Mouse (Mus musculus) heart, postnatal 0 days (tissue): ENCODE measurements at regions not wholly inside any gene's neighbourhood (a gene's known extent, or its start where the extent isn't known, plus 50 kb on each side); places are given as distances from the start of the nearest gene placed in this dataset.
A peak's percentile ranks its signal among the peaks of the same experiment; 100 is the strongest.

ENCODE experiments used
- ATAC-seq: fragments of 200-750 bp; cut with Nextera tagmentation; 2 replicates; pipeline ENCODE4 v1.8.0; 2017; ENCODE audit warnings: low read depth, moderate number of reproducible peaks, moderate library complexity; ENCODE audit not compliant: insufficient read depth
- DNase-seq: peaks from one replicate; pipeline ENCODE4 v3.0.0-alpha.2; 2016; ENCODE audit warnings: low spot score
- H3K27ac ChIP-seq: fragments of 300-500 bp; sonication (generic); 2 replicates; pipeline ENCODE4 v1.5.1; 2014; ENCODE audit warnings: low read depth, mild to moderate bottlenecking
- H3K27me3 ChIP-seq: fragments of 300-500 bp; sonication (generic); 2 replicates; pipeline ENCODE4 v1.6.1; 2014; ENCODE audit warnings: low read length, mixed read lengths; ENCODE audit not compliant: control insufficient read depth, insufficient read depth
- H3K36me3 ChIP-seq: fragments of 300-500 bp; sonication (generic); replicated peaks from 2 replicates; pipeline ENCODE4 v1.6.1; 2014; ENCODE audit warnings: low read length, mixed read lengths; ENCODE audit not compliant: control insufficient read depth, insufficient read depth
- H3K4me1 ChIP-seq: fragments of 300-500 bp; sonication (generic); 2 replicates; pipeline ENCODE4 v1.6.1; 2014; ENCODE audit warnings: antibody characterized with exemption; ENCODE audit not compliant: control insufficient read depth, insufficient read depth
- H3K4me2 ChIP-seq: fragments of 300-500 bp; sonication (generic); 2 replicates; pipeline ENCODE4 v1.6.1; 2014; ENCODE audit warnings: low read depth, mild to moderate bottlenecking, low read length, moderate library complexity
- H3K4me3 ChIP-seq: fragments of 300-500 bp; sonication (generic); 2 replicates; pipeline ENCODE4 v1.5.1; 2014; ENCODE audit warnings: low read depth, low read length
- H3K9ac ChIP-seq: fragments of 300-500 bp; sonication (generic); replicated peaks from 2 replicates; pipeline ENCODE4 v1.6.1; 2014; ENCODE audit warnings: low read depth, low read length, mixed read lengths
- H3K9me3 ChIP-seq: fragments of 300-500 bp; sonication (generic); replicated peaks from 2 replicates; pipeline ENCODE4 v1.6.1; 2016; ENCODE audit warnings: low read length; ENCODE audit not compliant: control insufficient read depth
- CTCF ChIP-seq: IDR thresholded peaks from 2 replicates; pipeline ENCODE4 v1.5.1; 2016; ENCODE audit warnings: antibody characterized with exemption, control low read depth, low read depth
- EP300 ChIP-seq: IDR thresholded peaks from 2 replicates; pipeline ENCODE4 v1.6.1; 2016; ENCODE audit warnings: antibody characterized with exemption, low read depth
- WGBS: fragments of 180-500 bp; shearing (Covaris S2); extraction: QIAGEN DNeasy Blood & Tissue Kit; methylation state at CpG from one replicate; pipeline ENCODE4 v1.1.7; 2014; 5-methylcytosine and 5-hydroxymethylcytosine counted together

GRCm38 (mm10) chr11:82602818-82603217 is 161.3 kb downstream of the Cct6b start:
- WGBS, result 12% methylated on average over 11 of the region's 11 CpGs
- Histone ChIP-seq H3K36me3 (no peaks in the 10 kb centered on the region), H3K9ac (no peak overlapping the region), H3K4me1 (peaks cover 8% of the 10 kb centered on the region), H3K4me3 (no peak overlapping the region), H3K4me2 (peak overlapping the region; percentile 25), H3K9me3 (no peaks in the 10 kb centered on the region), H3K27ac (no peak overlapping the region), H3K27me3 (peaks cover 29% of the 10 kb centered on the region; the same call in 1 of the 2 replicates)
- DNase-seq, result no peak
- TF ChIP-seq CTCF (no peak), EP300 (no peak)
- no peak for ATAC-seq

DNA sequence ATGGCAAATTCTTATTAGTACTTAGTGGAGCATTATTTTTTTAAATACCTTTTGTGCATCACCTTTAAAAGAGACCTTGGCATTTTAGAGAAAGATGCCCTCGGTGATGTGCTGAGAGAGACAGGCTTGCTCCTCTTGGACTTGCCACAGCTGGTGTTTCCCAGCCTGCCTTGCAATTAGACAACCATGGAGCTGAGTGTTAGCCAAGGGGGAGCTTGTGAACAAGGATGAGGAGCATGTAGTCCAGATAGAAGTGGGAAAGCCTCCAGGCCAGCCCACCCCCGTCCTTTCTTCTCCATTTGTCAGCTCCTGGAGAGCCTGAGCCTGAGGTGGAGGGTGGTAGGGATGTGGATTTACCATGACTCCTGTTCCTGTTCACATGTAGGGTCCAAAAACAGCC is 161.9 kb downstream of the Cct6b start:
- DNase-seq (no peak), ATAC-seq (no peak)
- Histone ChIP-seq H3K9ac (no peak overlapping the region), H3K4me1 (peaks cover 8% of the 10 kb centered on the region), H3K27me3 (peaks cover 26% of the 10 kb centered on the region; the same call in 1 of the 2 replicates), H3K9me3 (no peaks in the 10 kb centered on the region), H3K27ac (no peak overlapping the region), H3K4me2 (no peak overlapping the region), H3K36me3 (no peaks in the 10 kb centered on the region), H3K4me3 (no peak overlapping the region)
- no peak for TF ChIP-seq CTCF
- WGBS, result 29% methylated on average over 2 of the region's 2 CpGs

GRCm38 (mm10) chr11:82600151-82600550 is 164.0 kb downstream of the Cct6b start:
- H3K4me2 ChIP-seq, result no peak overlapping the region
- H3K36me3 ChIP-seq, result no peaks in the 10 kb centered on the region
- H3K27me3 ChIP-seq, result peaks cover 26% of the 10 kb centered on the region; the same call in 1 of the 2 replicates
- no peak for ATAC-seq
- 67% methylated on average over 9 of the region's 9 CpGs for WGBS
- H3K9ac ChIP-seq, result no peak overlapping the region
- TF ChIP-seq CTCF, result no peak
- TF ChIP-seq EP300, result no peak
- no peak overlapping the region for H3K27ac ChIP-seq
- no peaks in the 10 kb centered on the region for H3K9me3 ChIP-seq
- H3K4me1 ChIP-seq, result peaks cover 8% of the 10 kb centered on the region
- DNase-seq, result no peak
- no peak overlapping the region for H3K4me3 ChIP-seq

GRCm38 (mm10) chr11:82597757-82598156 is 166.4 kb downstream of the Cct6b start:
- ATAC-seq, result no peak
- H3K9ac ChIP-seq, result no peak overlapping the region
- peaks cover 26% of the 10 kb centered on the region; the same call in 1 of the 2 replicates for H3K27me3 ChIP-seq
- no peaks in the 10 kb centered on the region for H3K9me3 ChIP-seq
- DNase-seq, result no peak
- TF ChIP-seq EP300 (no peak), CTCF (no peak)
- no peaks in the 10 kb centered on the region for H3K36me3 ChIP-seq
- peaks cover 3% of the 10 kb centered on the region; the same call in 1 of the 2 replicates for H3K4me1 ChIP-seq
- no peak overlapping the region for H3K27ac ChIP-seq
- no peak overlapping the region for H3K4me2 ChIP-seq
- WGBS, result 14% methylated on average over 6 of the region's 6 CpGs
- no peak overlapping the region for H3K4me3 ChIP-seq

GRCm38 (mm10) chr11:82596801-82597200 is 167.3 kb downstream of the Cct6b start:
- ATAC-seq (no peak), DNase-seq (peak; percentile 9)
- TF ChIP-seq CTCF (no peak), EP300 (no peak)
- Histone ChIP-seq H3K36me3 (no peaks in the 10 kb centered on the region), H3K27ac (no peak overlapping the region), H3K4me2 (no peak overlapping the region), H3K4me3 (no peak overlapping the region), H3K9me3 (no peaks in the 10 kb centered on the region), H3K27me3 (peaks cover 24% of the 10 kb centered on the region; the same call in 1 of the 2 replicates), H3K9ac (no peak overlapping the region), H3K4me1 (no peaks in the 10 kb centered on the region)
- WGBS, result 52% methylated on average over 3 of the region's 3 CpGs

GRCm38 (mm10) chr11:82589761-82590160 is 174.4 kb downstream of the Cct6b start:
- Histone ChIP-seq H3K27ac (no peak overlapping the region), H3K4me2 (no peak overlapping the region), H3K4me3 (no peak overlapping the region), H3K27me3 (no peaks in the 10 kb centered on the region), H3K9ac (no peak overlapping the region), H3K9me3 (no peaks in the 10 kb centered on the region), H3K4me1 (no peaks in the 10 kb centered on the region), H3K36me3 (no peaks in the 10 kb centered on the region)
- ATAC-seq (no peak), DNase-seq (no peak)
- TF ChIP-seq CTCF, result no peak
- TF ChIP-seq EP300, result no peak
- WGBS, result 63% methylated on average over 2 of the region's 2 CpGs
